Mouse (Mus musculus) small intestine, adult 2 months (tissue): ENCODE measurements around the gene Ism2. TPM values are rescaled to one million over a fixed set of nuclear protein-coding genes. Genes with fewer than 3 reads are reported as not detected.

ENCODE experiments used
- H3K27ac ChIP-seq: fragments of 200-500 bp; 2 replicates; pipeline ENCODE4 v1.5.1; 2012; ENCODE audit warnings: low read depth, low read length, control low read depth, inconsistent platforms; ENCODE audit not compliant: insufficient read depth
- H3K27me3 ChIP-seq: fragments of 200-500 bp; 2 replicates; pipeline ENCODE4 v1.6.1; 2012; ENCODE audit warnings: mild to moderate bottlenecking, moderate library complexity, low read length, inconsistent platforms; ENCODE audit not compliant: control insufficient read depth, insufficient read depth
- H3K36me3 ChIP-seq: fragments of 200-500 bp; 2 replicates; pipeline ENCODE4 v1.6.1; 2012; ENCODE audit warnings: mild to moderate bottlenecking, low read length, control low read depth, inconsistent platforms; ENCODE audit not compliant: control insufficient read depth, insufficient read depth
- H3K4me1 ChIP-seq: fragments of 200-500 bp; 2 replicates; pipeline ENCODE4 v1.6.1; 2012; ENCODE audit warnings: low read length, inconsistent platforms, mixed read lengths; ENCODE audit not compliant: control insufficient read depth, insufficient read depth, insufficient read length
- H3K4me3 ChIP-seq: fragments of 200-500 bp; 2 replicates; pipeline ENCODE4 v1.5.1; 2012; ENCODE audit warnings: low read depth, mild to moderate bottlenecking, control low read depth, inconsistent platforms, low read length, moderate library complexity
- CTCF ChIP-seq: fragments of 200-500 bp; IDR thresholded peaks from 2 replicates; pipeline ENCODE4 v1.5.1; 2012; ENCODE audit warnings: low read depth, mild to moderate bottlenecking, control low read depth, inconsistent platforms, low read length, moderate library complexity, mixed read lengths; ENCODE audit not compliant: insufficient replicate concordance, insufficient read length; ENCODE audit errors: extremely low read depth
- POLR2A ChIP-seq: fragments of 200-500 bp; IDR thresholded peaks from 2 replicates; pipeline ENCODE4 v1.6.1; 2012; ENCODE audit warnings: low read depth, mild to moderate bottlenecking, control low read depth, inconsistent platforms, low read length, moderate library complexity
- WGBS: fragments of 180-500 bp; shearing (Covaris S2); methylation state at CpG from one replicate; pipeline ENCODE4 v1.1.7; 2018; 5-methylcytosine and 5-hydroxymethylcytosine counted together
- polyA plus RNA-seq: library from polyadenylated mRNA; depleted of rRNA; stranded (reverse); fragments of >200 nt; gene quantifications from 2 replicates; pipeline ENCODE4 v1.2.3, GENCODE M21; 2012; rRNA removed

Gene Ism2
- polyA plus RNA-seq = 0.15 and 0.25 TPM in 2 replicates

- H3K27me3 ChIP-seq = peaks cover 14% of the 10 kb centered on the region; the same call in 1 of the 2 replicates
- no peak within 1 kb of the TSS for H3K27ac ChIP-seq
- under 1% methylated on average over 86 of the region's 86 CpGs for WGBS
- peak within 1 kb of the TSS; percentile 72 for H3K4me3 ChIP-seq
- H3K4me1 ChIP-seq = peaks cover 10% of the 10 kb centered on the region; the same call in 1 of the 2 replicates
- TF ChIP-seq POLR2A (no peak; the same call in 1 of the 2 replicates), CTCF (no peak)
- H3K36me3 ChIP-seq = no peaks in the 10 kb centered on the region
Observed at GRCm38 (mm10) chr12:87299657-87300440, at the start of gene Ism2. Gene Ism2 (minus strand): TSS chr12:87299705.

- 57% methylated on average over 2 of the region's 2 CpGs for WGBS
Observed at GRCm38 (mm10) chr12:87348029-87348428, 48.5 kb upstream of the Ism2 start.

DNA sequence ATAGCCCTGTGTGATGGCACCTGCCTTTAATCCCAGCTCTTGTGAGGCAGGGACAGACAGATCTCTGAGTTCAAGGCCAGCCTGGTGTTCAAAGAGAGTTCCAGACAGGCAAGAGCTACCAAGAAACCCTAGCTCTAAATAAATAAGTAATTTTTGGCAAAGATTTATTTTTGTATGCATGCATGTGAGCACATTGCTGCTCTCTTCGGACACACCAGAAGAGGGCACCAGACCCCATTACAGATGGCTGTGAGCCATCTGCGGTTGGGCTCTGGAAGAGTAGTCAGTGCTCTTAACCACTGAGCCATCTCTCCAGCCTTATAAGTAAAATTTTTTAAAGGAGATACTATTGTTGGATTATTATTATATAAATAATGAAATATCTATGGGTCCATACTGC is 48.0 kb upstream of the Ism2 start:
- Histone ChIP-seq H3K36me3 (peaks cover 24% of the 10 kb centered on the region), H3K27me3 (no peaks in the 10 kb centered on the region), H3K4me3 (no peak overlapping the region), H3K27ac (no peak overlapping the region), H3K4me1 (no peaks in the 10 kb centered on the region)
- WGBS = 92% methylated on average over 2 of the region's 2 CpGs
- TF ChIP-seq POLR2A = no peak
- TF ChIP-seq CTCF = peak; percentile 25; the same call in 1 of the 2 replicates

More at GRCm38 (mm10) chr12:87348029-87348428, 48.5 kb upstream of the Ism2 start:
- Histone ChIP-seq H3K4me1 (no peaks in the 10 kb centered on the region), H3K36me3 (peaks cover 23% of the 10 kb centered on the region), H3K4me3 (no peak overlapping the region), H3K27me3 (no peaks in the 10 kb centered on the region), H3K27ac (no peak overlapping the region)
- TF ChIP-seq POLR2A = no peak
- no peak for TF ChIP-seq CTCF

DNA sequence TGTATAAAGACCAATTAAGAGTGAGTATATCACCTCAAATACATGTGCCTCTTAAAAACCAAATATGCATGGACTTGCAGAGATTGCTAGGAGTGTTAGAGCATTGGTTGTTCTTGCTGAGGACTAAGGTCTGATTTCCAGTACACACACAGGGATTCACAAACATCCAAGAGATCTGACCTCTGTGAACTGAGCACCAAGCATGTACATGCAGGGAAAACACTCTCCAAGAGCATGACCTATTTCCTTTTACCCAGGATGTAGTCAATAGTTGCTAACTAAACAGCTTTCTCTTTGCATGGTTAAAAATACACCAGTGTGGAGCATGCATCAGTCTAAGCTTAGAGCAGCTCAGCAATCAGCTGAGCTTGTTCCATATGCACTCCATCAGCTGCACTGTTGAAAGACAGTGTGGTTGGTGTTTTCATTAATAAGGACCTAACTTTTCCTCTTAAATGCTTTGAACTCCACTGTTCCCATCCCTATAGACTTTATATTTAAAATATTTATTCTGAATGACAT is 43.6 kb upstream of the Ism2 start:
- Histone ChIP-seq H3K27me3 (no peaks in the 10 kb centered on the region), H3K27ac (no peak overlapping the region), H3K36me3 (peaks cover 37% of the 10 kb centered on the region), H3K4me3 (no peak overlapping the region), H3K4me1 (no peaks in the 10 kb centered on the region)
- TF ChIP-seq CTCF (no peak), POLR2A (no peak)

DNA sequence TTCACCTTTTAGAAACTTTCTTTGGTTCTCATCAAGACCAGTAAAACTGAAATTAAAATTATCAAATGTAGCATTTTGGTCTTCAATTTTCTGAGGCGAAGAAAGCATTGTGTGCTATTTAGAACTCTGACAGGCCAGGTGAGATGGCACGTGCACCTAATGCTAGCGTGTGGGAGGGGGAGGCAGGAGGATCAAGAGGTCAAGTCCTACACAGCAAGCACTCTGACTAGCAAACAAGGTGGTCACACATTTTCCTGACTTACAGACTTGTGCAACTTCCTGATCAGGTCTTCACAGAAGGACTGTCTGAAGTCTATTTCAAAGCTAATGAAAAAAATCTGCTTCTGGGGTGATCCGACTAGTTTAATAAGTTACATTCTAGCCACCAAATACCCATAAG is 38.6 kb upstream of the Ism2 start:
- Histone ChIP-seq H3K4me1 (no peaks in the 10 kb centered on the region), H3K4me3 (no peak overlapping the region), H3K27ac (no peak overlapping the region), H3K27me3 (no peaks in the 10 kb centered on the region), H3K36me3 (peaks cover 45% of the 10 kb centered on the region)
- WGBS = 88% methylated on average over 4 of the region's 4 CpGs
- no peak for TF ChIP-seq POLR2A
- no peak for TF ChIP-seq CTCF

GRCm38 (mm10) chr12:87334886-87335285 is 35.4 kb upstream of the Ism2 start:
- WGBS = 29% methylated on average over 2 of the region's 2 CpGs
- no peaks in the 10 kb centered on the region for H3K4me1 ChIP-seq
- H3K4me3 ChIP-seq = no peak overlapping the region
- TF ChIP-seq CTCF (no peak), POLR2A (no peak)
- no peaks in the 10 kb centered on the region for H3K27me3 ChIP-seq
- no peak overlapping the region for H3K27ac ChIP-seq
- H3K36me3 ChIP-seq = peaks cover 49% of the 10 kb centered on the region

DNA sequence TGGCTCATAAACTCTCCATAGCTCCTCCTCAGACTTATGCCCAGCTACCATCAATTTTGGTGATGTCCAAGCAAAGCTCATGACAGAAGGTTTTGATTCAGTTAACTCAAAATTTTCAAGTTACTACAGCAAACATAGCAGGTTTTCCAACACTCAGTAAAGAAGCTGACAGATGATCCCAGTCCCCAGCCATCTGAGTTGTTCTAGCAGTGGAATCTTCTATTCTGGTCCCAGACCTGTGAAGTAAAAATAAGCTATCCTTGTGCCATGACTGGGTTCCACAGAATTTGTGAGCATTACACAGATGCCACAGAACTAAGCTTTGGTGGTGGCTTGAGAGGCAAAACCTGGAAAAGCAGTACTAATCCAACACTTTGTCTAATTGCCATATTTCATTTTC is 34.3 kb upstream of the Ism2 start:
- no peak overlapping the region for H3K27ac ChIP-seq
- no peaks in the 10 kb centered on the region for H3K27me3 ChIP-seq
- peaks cover 56% of the 10 kb centered on the region for H3K36me3 ChIP-seq
- TF ChIP-seq POLR2A (no peak), CTCF (no peak)
- no peaks in the 10 kb centered on the region for H3K4me1 ChIP-seq
- H3K4me3 ChIP-seq = no peak overlapping the region
